27 mouse cellular contexts compared by ENCODE assay signal in the genomic region with DNA sequence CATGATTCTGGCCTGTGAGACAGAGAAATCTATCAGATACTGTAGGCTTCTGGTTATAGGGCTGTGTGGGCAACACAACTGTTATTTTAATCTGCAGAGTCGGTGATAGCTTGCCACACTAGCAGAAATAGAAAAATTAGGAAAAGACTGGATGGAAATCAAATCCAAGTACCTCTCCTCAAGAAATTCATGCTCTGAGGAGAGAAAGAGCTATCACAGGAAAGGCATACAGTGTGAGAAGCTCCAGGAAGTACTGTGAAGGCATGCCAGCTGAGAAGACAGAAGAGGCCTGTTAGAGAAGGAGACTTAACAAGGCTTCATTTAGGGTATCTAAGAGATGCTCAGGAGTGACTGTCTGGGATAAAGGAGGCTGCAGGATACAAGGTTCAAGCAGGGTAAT. TPM values are rescaled to one million over a fixed set of nuclear protein-coding genes. Genes with fewer than 3 reads are reported as not detected.
DNase-seq lines count a peak whose midpoint lies in the region; ATAC-seq and TF ChIP-seq lines count a peak whose summit lies in the region.
"Had no signal": no experiment of that assay in that cellular context is flagged by ENCODE, and none has a peak within 500 bp of the region (broad histone marks: within the 10 kb centered on the region; RNA-seq: fewer than 3 reads in every experiment).

No protein-coding gene starts in this region.

- intact Hi-C loops in left cerebral cortex, adult 2 months (cut with DNase I) = no loop called here

- WGBS in embryonic facial prominence, embryonic 10.5 days = 85% methylated on average over 1 of the region's 1 CpGs

- peak overlapping the region; percentile 32; the same call in 1 of the 2 replicates for H3K27ac ChIP-seq in left cerebral cortex, adult 2 months
- no peak overlapping the region for H3K27ac ChIP-seq in embryonic facial prominence, embryonic 10.5 days (replicated peaks)
- H3K27ac ChIP-seq: embryonic facial prominence, embryonic 12.5 days; forebrain, embryonic 13.5 days; forebrain, embryonic 15.5 days had no signal

- no peak overlapping the region for H3K4me3 ChIP-seq in left cerebral cortex, adult 2 months
- H3K4me3 ChIP-seq in embryonic facial prominence, embryonic 10.5 days = no peak overlapping the region
- H3K4me3 ChIP-seq: embryonic facial prominence, embryonic 12.5 days; forebrain, embryonic 13.5 days; forebrain, embryonic 15.5 days had no signal

- TF ChIP-seq CTCF in left cerebral cortex, adult 2 months (IDR thresholded peaks at IDR 0.05) = no peak

- no peaks in the 10 kb centered on the region for H3K27me3 ChIP-seq in embryonic facial prominence, embryonic 10.5 days (replicated peaks; ENCODE audit: low read depth, poor library complexity, severe bottlenecking)
- H3K27me3 ChIP-seq: CH12.LX; embryonic facial prominence, embryonic 12.5 days; forebrain, embryonic 13.5 days; forebrain, embryonic 15.5 days; Patski had no signal

- DNase-seq in frontal cortex, postnatal 10 days (ENCODE audit: low spot score in 2 of 2) = no peak
- no peak for DNase-seq in left cerebral cortex, adult 2 months (ENCODE audit: extremely low spot score in 1 of 2, low spot score in 2 of 2)
- DNase-seq in left cerebral cortex, adult 11 months (ENCODE audit: low spot score) = no peak
- peak; percentile 41 for DNase-seq in brain, adult 2 months (ENCODE audit: low read depth, low spot score)
- DNase-seq in embryonic facial prominence, embryonic 10.5 days (ENCODE audit: low spot score) = no peak
- DNase-seq: adrenal gland, adult 8-10 months; adrenal gland, postnatal 14 days; adrenal gland, postnatal 36 days; B cell, adult 2 months; cerebellum, adult 11 months; cerebellum, adult 18-20 months; cerebellum, adult 8-10 months; cerebellum, adult 9-11 months; cerebellum, postnatal 14 days; cerebellum, postnatal 36 days; embryo, embryonic 11 days; forebrain, postnatal 0 days had no signal

- H3K4me1 ChIP-seq in embryonic facial prominence, embryonic 10.5 days = no peaks in the 10 kb centered on the region
- H3K4me1 ChIP-seq: embryonic facial prominence, embryonic 12.5 days; forebrain, embryonic 13.5 days; forebrain, embryonic 15.5 days had no signal

- H3K9me3 ChIP-seq in embryonic facial prominence, embryonic 10.5 days = no peaks in the 10 kb centered on the region
- H3K9me3 ChIP-seq: embryonic facial prominence, embryonic 12.5 days; forebrain, embryonic 13.5 days; forebrain, embryonic 15.5 days had no signal

- ATAC-seq in frontal cortex, adult (ENCODE audit: low TSS enrichment) = peak; percentile 91
- ATAC-seq: activated CD4-positive, CD25-positive, alpha-beta regulatory T cell, adult 4 months; CD4-positive, CD25-positive, alpha-beta regulatory T cell, adult 4 months; forebrain, embryonic 13.5 days; forebrain, embryonic 15.5 days; forebrain, postnatal 0 days; Patski had no signal

- H3K36me3 ChIP-seq in embryonic facial prominence, embryonic 10.5 days (replicated peaks) = no peaks in the 10 kb centered on the region
- H3K36me3 ChIP-seq: embryonic facial prominence, embryonic 12.5 days; forebrain, embryonic 15.5 days; G1E had no signal

RNA-seq across cellular contexts. Expression of gene Gabrb3, which starts 3.2 kb away (rescaled TPM):
- 100 to 1,000 TPM; 219 to 226 TPM for total RNA-seq in left cerebral cortex, adult 2 months (2021)
- polyA plus RNA-seq in embryonic facial prominence, embryonic 10.5 days (2016; fragmentation: Nextera tagmentation; extraction: Ambion mirVana) = 2.3 and 2.5 TPM in 2 replicates
- total RNA-seq: CH12.LX; common myeloid progenitor, adult 5-6 weeks had no signal
- polyA plus RNA-seq: CD4-positive, CD25-positive, alpha-beta regulatory T cell, adult 4 months; G1E had no signal

RNA-seq across cellular contexts. Expression of gene Gabrg3, which starts 35.7 kb away (rescaled TPM):
- total RNA-seq in left cerebral cortex, adult 2 months (2021) = 10 to 100 TPM; 19.8 to 23.3 TPM
- polyA plus RNA-seq in embryonic facial prominence, embryonic 10.5 days (2016; fragmentation: Nextera tagmentation; extraction: Ambion mirVana) = 0.20 and 0.27 TPM in 2 replicates
- total RNA-seq: CH12.LX; common myeloid progenitor, adult 5-6 weeks had no signal
- polyA plus RNA-seq: CD4-positive, CD25-positive, alpha-beta regulatory T cell, adult 4 months; G1E; Patski had no signal
